Mouse (Mus musculus): Measurements from ENCODE around the gene Kif19a.

Gene Kif19a

DNA sequence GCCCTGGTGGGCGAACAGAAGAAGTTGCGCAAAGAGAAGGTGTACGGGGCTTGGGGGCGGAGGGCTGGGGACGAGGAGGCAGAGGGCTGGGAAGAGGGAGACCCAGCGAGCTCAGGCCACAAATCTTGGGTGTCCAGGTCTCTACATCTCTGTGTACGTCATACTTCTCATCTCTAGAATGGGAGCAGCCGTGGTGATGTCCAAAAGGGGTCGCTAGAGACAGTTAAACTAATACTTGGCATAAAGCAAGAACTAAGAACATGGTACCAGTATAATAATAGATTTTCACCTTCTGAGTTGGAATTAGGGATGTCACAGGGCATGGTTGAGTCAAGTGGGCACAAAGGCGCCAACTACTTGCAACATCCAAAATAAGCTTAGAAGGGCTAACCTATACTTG is 20.7 kb downstream of the Kif19a start:
- DNase-seq: no peak

DNA sequence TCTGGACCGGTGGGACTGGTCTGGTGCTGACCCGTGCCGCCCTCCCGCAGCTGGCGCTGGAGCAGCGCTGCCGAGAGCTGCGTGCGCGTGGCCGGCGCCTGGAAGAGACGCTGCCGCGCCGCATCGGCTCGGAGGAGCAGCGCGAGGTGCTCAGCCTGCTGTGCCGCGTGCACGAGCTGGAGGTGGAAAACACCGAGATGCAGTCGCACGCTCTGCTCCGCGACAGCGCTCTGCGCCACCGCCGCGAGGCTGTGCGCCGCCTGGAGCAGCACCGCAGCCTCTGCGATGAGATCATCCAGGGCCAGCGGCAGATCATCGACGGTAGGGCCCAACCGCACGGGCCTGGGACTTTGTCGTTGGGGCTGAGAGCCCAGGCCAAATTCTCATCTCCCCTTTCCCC is 21.1 kb downstream of the Kif19a start:
- DNase-seq: peak; percentile 23

GRCm38 (mm10) chr11:114787611-114788010 is 22.4 kb downstream of the Kif19a start:
- DNase-seq: no peak

DNA sequence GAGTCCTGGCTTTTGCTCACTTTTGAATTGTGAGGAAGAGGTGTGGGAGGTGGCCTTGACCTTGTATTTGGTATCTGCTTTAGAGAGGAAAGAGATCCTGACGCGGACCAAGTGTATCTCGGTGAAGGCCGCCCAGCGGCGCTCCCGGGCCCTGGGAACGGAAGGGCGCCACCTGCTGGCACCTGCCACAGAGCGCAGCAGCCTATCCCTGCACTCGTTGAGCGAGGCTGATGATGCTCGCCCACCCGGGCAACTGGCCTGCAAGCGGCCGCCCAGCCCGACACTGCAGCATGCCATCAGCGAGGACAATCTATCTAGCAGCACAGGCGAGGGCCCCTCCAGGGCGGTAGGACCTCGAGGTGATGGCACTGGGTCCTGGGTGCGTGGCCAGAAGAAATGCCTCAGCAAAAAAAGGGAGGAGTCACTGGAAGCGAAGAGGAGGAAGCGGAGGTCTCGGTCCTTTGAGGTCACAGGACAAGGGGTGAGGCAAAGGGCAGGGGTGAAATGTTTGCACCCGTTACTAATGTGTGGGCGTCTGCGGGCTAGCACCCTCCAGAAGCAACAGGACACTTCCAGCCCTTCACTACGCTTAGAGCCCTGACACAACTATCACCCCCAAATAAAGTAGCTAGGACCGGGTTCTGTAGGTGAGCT is 24.0 kb downstream of the Kif19a start:
- DNase-seq: peak; percentile 68

DNA sequence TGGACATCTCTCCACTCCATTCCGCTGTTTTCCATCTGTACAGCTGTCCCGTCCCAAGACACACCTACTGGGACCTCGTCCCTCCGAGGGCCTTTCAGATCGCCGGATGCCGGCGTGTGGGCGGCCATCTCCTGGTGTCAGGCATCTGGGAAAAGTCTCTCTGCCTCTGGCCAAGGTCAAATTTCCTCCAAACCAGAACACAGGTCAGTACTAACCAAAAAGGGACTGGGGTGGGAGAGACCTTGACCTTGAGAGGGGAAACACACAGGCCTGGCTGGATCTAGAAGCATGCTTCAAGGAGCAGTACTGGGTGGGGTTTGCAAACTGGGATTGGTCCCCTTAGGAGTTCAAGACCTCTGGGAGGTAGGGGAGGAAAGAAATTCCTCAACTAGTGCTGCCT is 24.5 kb downstream of the Kif19a start:
- DNase-seq: no peak

DNA sequence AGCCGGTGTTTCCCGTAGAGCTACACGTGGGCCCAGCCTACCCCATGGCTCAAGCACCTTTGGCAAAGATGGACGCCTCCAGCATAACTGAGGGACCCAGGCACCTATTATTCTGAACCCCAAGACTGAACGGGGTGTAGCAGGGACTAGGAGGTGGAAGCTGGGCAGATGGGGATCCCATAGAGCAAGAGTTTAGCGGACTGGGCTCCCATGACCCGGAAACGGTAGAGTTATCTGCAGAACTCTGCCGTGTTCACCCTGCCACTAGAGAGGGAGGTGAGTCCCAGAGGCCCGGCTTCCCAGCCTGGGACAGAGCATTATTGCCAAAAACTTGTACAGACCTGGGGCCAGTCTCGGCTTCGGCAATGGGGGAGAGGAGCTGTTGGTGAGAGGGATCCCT is 25.0 kb downstream of the Kif19a start:
- DNase-seq: no peak

GRCm38 (mm10) chr11:114790841-114791240 is 25.7 kb downstream of the Kif19a start:
- DNase-seq: no peak

DNA sequence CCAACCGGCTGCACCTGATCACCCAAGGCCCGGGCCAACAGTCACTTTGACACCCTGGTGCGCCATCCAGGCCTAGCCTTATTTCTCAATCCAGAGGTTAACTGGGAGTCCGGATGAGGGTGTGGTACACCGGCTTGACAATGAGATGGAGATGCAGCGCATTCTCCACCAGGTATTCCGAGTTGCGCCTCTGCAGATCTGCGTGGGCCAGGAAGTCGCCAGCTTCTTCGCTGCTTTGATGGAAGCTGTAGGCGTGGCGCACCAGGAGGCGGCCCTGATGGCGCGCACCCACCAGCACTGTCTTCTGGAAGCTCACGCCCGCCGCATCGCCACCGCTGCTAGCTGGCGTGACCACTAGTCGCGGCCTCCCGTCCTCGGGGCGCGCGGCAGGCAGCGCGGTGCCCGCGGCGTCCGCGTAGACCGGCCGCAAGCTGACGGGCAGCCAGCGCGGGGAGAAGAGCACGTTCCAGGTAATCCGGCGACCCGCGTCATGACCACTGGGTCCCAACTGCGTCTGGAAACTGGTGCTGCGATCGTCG is 26.2 kb downstream of the Kif19a start:
- DNase-seq: no peak

- peak; percentile 42 for DNase-seq
These were observed 26.8 kb downstream of the Kif19a start for GRCm38 (mm10) chr11:114791891-114792411.

GRCm38 (mm10) chr11:114792931-114793494 is 27.8 kb downstream of the Kif19a start:
- peak; percentile 48 for DNase-seq

- DNase-seq: no peak
These were observed 28.8 kb downstream of the Kif19a start for GRCm38 (mm10) chr11:114793868-114794545.

- no peak for DNase-seq
These were observed 29.5 kb downstream of the Kif19a start for GRCm38 (mm10) chr11:114794691-114795090.

DNA sequence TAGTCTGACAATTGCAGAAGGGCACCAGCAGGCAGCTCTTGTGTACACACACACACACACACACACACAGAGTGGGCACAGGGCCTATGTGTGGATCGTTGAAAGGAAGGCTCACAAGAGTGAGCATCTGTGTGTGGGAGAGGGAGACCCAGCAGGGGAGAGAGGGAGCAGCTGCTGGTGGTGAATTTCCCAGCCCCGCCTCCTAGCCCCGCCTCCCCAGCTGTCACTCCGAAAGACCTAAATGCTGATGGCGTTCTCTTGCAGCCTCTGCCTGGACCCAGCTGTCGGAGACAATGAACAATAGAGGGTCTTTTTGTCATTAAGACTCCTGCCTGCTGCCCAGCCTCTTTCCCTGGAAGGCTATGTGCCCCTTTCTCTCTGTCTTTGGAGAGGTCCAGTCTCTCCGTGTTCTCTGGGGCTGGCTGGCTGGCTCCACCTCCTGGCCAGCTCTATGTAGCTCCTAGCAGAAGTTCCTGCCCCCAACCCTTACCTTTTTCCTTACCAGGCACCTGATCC is 30.1 kb downstream of the Kif19a start:
- DNase-seq: peak; percentile 97

DNA sequence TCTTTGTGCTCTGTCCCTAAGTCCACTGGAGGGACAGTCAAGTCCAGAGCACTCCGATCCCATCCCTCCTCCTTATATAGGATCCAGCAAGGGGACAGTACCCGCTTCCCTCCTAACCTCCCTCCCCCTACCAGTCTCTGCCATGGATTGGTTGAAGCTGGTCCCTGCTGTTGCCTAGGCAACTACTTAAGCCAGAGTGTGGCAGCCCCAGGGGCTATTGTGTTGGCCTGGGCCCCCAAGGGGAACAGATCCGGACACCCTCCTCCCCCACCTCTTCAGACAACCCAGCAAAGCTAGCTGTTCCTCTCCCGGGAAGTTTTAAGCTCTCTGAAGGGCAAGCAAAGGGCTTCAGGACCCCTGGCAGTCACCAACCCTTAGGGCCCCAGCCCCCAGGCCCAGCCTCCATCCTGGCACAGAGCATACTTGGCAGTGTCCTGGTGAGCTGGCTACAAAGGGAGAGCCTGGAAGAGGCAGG is 30.7 kb downstream of the Kif19a start, which contains the start of gene Btbd17:
Gene Btbd17, minus strand, starts transcription at position 98 of the 475 bp plus-strand sequence.
- peak; percentile 59 for DNase-seq

DNA sequence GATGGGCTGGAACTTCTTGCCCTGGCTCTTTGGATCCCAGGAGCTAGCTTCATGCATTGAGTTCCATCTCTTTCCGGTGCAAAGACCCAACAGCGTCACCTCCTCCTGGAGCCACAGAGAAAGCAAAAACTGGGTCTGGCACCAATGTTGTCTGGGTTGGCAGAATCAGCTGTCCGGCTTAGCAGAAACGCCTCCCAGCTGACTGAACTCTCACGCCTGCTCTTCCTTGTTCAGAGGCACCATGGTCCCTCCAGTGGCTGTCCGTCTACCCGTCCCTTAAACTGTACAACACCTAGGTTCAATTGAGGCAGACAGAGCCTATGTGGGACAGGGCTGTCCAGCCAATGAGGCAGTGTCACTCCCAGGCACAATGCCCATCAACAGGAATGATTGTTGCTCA is 32.0 kb downstream of the Kif19a start:
- no peak for DNase-seq

- no peak for DNase-seq
These were observed 32.8 kb downstream of the Kif19a start for GRCm38 (mm10) chr11:114797981-114798380.

DNA sequence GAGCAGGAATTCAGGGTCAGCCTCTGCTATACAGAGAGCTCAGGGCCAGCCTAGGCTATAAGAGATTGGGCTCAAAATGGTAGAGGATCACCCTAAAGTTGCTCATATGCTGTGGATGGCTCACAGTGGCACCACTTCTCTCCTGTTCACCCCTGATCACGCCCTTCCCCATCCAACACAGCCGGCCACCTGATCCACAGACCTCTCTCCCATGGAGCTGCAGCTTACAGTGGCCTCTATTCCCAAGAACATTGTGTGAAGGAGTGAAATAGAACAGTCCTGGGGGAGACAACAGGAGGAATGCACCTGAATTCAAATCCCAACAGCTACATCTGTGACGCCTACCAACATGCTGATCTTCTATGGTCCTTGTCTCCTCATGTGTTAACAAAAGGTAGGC is 33.4 kb downstream of the Kif19a start, which contains the start of gene Gpr142:
Gene Gpr142, plus strand, starts transcription at position 301 of the 400 bp plus-strand sequence.
- no peak for DNase-seq

DNA sequence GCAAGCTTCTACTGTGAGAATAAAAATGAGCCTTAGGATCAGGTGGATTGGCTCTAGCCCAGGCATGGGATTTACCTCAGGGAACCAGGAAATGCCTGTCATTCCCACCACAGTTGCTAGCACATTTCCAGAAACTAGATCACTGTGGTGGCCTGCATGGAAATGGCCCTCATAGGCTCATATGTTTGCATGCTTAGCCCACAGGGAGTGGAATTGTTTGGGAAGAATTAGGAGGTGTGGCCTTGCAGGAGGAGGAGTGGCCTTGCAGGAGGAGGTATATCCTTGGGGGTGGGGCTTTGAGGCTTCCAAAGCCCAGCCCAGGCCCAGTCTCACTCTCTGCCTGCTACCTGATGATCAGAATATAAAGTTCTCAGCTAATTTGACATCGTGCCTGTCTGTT is 36.7 kb downstream of the Kif19a start:
- no peak for DNase-seq

DNA sequence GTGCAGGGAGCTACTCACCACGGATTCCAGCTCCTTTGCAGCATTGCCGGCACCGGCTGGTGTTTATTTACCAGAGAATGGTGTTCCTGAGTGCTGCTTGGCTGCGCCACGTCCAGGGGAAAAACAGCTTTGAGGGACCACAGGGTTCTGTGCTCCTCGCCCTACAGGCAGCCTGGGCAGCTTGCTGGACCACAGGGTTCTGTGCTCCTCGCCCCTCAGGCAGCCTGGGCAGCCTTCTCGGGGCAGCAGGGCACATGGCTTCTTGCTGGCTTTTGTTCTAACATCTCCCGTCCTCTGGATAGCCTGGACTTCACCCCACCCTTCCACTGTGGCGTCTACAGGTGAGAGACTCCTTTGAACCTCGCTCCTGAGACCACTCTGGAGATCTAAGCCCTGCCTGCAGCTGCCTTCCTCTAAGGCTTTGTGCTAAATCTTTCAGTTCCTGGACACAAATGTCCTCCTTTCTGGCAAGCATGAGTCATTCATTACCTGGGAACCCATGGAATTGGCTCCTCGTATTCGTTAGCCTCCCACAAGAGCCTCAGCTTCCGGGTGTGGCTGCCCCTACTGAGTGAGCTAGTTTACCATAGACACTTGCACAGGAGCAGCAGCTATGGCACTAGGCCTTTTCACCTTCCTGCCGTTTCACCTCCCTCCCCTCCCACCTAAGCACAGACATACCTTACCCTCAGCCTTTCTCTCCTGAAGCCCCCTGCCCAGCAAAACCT is 37.5 kb downstream of the Kif19a start:
- DNase-seq: no peak

- DNase-seq: no peak
These were observed 38.8 kb downstream of the Kif19a start for GRCm38 (mm10) chr11:114803990-114804389.

DNA sequence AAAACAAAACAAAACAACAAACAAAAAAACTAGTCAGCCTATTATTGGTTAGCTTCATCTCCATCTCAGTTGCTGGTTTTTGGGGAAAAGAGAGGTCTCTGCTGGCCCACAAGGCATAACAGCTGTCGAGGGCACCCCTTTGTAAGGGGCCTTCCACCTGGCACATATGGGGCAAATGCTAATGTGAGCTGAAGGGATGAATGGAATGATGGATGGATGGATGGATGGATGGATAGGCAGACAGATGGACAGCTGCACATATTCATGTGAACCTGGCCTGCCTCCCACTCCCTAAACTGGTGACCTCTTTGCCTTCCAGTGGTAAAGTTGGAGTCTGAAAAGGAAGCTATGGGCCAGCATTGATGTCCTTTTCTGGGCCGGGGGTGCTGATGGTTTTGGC is 41.8 kb downstream of the Kif19a start:
- DNase-seq: no peak

GRCm38 (mm10) chr11:114807686-114808427 is 42.7 kb downstream of the Kif19a start:
- DNase-seq: no peak
